Mouse (Mus musculus) megakaryocyte, embryonic 14.5 days (primary cell): ENCODE measurements around the gene Atf6b. TPM values are rescaled to one million over a fixed set of nuclear protein-coding genes. Genes with fewer than 3 reads are reported as not detected.

Experiments
- H3K27me3 ChIP-seq: replicated peaks from 2 replicates; pipeline ENCODE3; 2012; ENCODE audit warnings: inconsistent platforms
- H3K36me3 ChIP-seq: replicated peaks from 2 replicates; pipeline ENCODE3; 2012; ENCODE audit warnings: low read length, inconsistent platforms, mixed read lengths
- H3K4me1 ChIP-seq: 2 replicates; pipeline ENCODE4 v1.6.1; 2012; ENCODE audit warnings: inconsistent platforms
- H3K4me3 ChIP-seq: replicated peaks from 2 replicates; pipeline ENCODE3; 2012; ENCODE audit warnings: moderate library complexity, mild to moderate bottlenecking, inconsistent platforms
- H3K9me3 ChIP-seq: 2 replicates; pipeline ENCODE4 v1.6.1; 2012; ENCODE audit warnings: inconsistent platforms
- FLI1 ChIP-seq: IDR thresholded peaks from 2 replicates; pipeline ENCODE4 v1.6.1; 2012; ENCODE audit warnings: low read length, inconsistent platforms, mixed read lengths
- GATA1 ChIP-seq: IDR thresholded peaks from 3 replicates; pipeline ENCODE4 v1.6.1; 2012; ENCODE audit warnings: mixed read lengths, low read length, inconsistent platforms, borderline replicate concordance
- polyA plus RNA-seq: library from polyadenylated mRNA; stranded (reverse); fragments of >175 nt; gene quantifications from 2 replicates; pipeline ENCODE4 v1.2.3, GENCODE M21; 2012; ENCODE audit warnings: low replicate concordance; ENCODE audit not compliant: insufficient read depth

The Atf6b gene
- polyA plus RNA-seq, 1 experiment = 192 TPM

DNA sequence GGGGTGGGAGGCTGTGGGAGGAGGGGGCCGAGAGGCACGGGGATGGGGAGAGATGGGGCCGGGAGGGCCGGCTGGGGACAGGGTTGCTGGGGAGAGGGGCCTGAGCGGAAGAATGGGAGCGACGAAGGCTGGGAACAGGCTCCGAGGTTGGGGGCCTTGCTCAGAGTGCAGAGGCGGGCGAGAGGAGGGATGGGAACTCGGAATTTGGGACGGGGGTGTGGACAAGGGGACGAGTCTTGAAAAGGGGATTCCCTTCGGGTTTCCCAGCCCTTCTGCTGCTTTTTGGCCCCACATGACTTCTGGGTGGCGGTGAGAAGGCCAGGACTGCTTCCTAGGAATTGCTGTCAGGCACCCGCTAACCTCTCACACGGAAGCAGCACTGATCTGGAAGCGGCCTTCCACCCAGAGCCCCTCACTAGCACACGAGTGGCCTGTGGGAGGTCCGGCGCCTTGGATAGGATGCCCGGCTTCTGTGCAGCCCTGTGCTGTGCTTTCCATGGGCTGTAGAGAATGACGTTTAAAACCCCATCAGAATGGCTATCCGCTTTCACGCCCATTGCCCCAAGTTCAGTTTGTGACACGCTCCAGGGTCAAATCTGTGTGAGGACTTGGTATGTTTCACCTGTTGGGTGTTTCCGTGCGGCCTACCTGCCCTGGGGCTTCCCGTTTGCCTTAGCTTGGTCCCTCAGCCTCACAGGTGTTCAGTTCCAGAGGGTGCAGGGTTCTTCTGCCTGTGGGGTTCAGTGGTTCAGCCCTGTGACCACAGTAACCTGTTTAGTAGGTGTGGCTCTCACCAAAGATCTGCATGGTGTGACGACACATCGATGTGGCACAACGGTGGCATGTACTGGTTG, 40.5 kb upstream of the Atf6b start:
- H3K4me3 ChIP-seq = peak overlapping the region; percentile 99
- H3K27me3 ChIP-seq = no peaks in the 10 kb centered on the region
- H3K36me3 ChIP-seq = peaks cover 48% of the 10 kb centered on the region
- H3K4me1 ChIP-seq = peaks cover 73% of the 10 kb centered on the region
- no peak for TF ChIP-seq FLI1
- H3K9me3 ChIP-seq = no peaks in the 10 kb centered on the region

- Histone ChIP-seq H3K9me3 (no peaks in the 10 kb centered on the region), H3K27me3 (no peaks in the 10 kb centered on the region), H3K36me3 (peaks cover 54% of the 10 kb centered on the region), H3K4me3 (peak overlapping the region; percentile 8), H3K4me1 (peaks cover 58% of the 10 kb centered on the region)
- TF ChIP-seq FLI1 (no peak), GATA1 (no peak)
Observed at GRCm38 (mm10) chr17:34607997-34608396, 38.9 kb upstream of the Atf6b start.

DNA sequence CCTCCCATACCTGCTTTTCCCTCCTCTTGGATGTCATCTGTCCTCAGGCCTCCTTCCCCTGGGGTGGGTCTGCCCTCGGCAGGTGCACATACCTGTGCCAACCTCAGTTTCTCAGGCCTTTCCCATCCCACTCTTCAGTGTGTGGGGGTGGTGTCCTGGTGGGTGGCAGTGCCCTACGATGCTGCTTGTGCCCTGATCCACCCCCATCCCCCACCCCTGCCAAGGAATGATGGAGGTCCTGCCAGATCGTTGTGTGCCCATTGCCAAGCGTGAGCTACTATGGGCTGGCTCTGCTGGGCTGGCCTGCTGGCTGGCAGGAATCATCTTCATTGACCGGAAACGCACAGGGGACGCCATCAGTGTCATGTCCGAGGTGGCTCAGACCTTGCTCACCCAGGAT, 35.9 kb upstream of the Atf6b start:
- Histone ChIP-seq H3K4me3 (no peak overlapping the region), H3K4me1 (peaks cover 46% of the 10 kb centered on the region), H3K36me3 (peaks cover 85% of the 10 kb centered on the region), H3K9me3 (no peaks in the 10 kb centered on the region), H3K27me3 (no peaks in the 10 kb centered on the region)
- TF ChIP-seq GATA1 (no peak), FLI1 (no peak)

DNA sequence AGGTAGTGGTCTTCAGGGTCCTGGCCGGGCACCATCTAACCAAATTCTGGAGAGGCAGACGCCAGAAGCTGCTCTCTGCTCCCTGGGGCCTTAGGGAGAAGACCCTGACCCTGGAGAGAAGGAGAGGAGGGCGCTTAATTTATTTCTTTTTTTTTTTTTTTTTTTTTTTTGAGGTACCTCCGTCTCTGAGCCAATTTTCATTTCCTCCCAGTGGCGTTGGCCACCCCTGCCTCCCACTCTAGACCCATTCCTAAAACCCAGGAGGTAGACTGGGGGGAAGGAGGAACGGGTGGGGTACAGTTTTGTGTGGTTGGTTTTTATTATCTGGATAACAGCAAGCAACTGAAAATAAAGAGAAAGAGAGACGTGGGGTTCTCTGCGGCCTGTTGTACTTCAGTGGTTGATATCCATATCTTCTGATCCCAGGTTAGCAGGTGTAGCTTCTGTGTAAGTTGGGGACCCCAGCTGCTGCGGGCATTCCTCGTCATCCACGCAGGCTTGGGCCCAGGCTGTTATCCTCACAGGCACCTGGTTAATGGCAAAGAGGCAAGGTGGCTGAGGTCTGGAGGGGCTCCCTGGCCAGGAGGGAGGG, 33.8 kb upstream of the Atf6b start:
- Histone ChIP-seq H3K9me3 (no peaks in the 10 kb centered on the region), H3K4me3 (no peak overlapping the region), H3K4me1 (peaks cover 32% of the 10 kb centered on the region), H3K36me3 (peaks cover 90% of the 10 kb centered on the region), H3K27me3 (no peaks in the 10 kb centered on the region)
- no peak for TF ChIP-seq FLI1

DNA sequence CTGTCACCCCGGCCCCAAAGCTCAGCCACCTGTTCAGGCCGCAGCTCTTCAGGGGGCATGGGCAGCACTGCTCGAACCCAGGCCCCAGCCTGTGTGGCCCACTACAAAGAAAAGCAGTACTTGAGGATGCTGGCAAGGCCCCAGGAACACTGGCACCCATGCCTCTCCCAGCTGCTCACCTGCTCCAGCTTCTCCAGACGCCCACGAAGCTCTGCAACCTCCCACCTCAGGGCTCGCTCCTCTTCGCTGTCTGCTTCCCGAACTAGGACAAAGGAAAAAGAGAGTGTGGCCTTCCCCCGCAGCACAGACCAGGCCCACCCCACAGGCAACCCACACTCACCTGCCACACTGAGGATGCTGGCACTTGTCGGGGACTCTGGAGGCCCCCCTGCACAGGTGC, 33.1 kb upstream of the Atf6b start:
- TF ChIP-seq FLI1 = no peak
- TF ChIP-seq GATA1 = no peak
- Histone ChIP-seq H3K4me3 (no peak overlapping the region), H3K36me3 (peaks cover 85% of the 10 kb centered on the region), H3K9me3 (no peaks in the 10 kb centered on the region), H3K4me1 (peaks cover 25% of the 10 kb centered on the region), H3K27me3 (no peaks in the 10 kb centered on the region)

DNA sequence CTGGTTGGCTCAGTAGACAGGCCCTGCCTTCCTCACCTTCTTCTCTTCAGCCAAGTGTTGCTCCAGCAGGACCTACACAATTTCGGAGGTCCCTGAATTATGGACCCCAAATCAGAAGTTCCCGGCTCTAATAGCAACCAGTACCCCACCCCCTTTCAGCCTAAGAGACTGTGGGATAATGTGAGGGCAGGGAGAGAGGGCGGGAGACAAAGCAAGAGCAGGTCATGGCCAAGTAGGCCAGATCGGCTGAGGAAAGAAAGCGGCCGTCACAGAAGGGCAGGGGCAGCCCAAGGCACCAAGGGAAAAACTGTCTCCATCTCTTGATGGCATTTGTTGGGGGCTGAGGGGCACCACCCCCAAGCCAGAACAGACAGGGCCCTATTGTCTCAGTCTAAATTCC, 31.1 kb upstream of the Atf6b start, which contains the start of gene Egfl8:
Gene Egfl8 (minus strand): TSS at position 101 of the 400 bp plus-strand sequence.
- Histone ChIP-seq H3K4me3 (no peak within 1 kb of the TSS), H3K4me1 (peaks cover 12% of the 10 kb centered on the region), H3K27me3 (no peaks in the 10 kb centered on the region), H3K36me3 (peaks cover 78% of the 10 kb centered on the region), H3K9me3 (no peaks in the 10 kb centered on the region)
- TF ChIP-seq FLI1 (no peak), GATA1 (no peak)

- no peaks in the 10 kb centered on the region for H3K9me3 ChIP-seq
- H3K4me1 ChIP-seq = peaks cover 11% of the 10 kb centered on the region
- H3K4me3 ChIP-seq = peak overlapping the region; percentile 3
- H3K36me3 ChIP-seq = peaks cover 74% of the 10 kb centered on the region
- no peaks in the 10 kb centered on the region for H3K27me3 ChIP-seq
- TF ChIP-seq GATA1 = no peak
- TF ChIP-seq FLI1 = no peak
Observed at GRCm38 (mm10) chr17:34618999-34619398, 27.9 kb upstream of the Atf6b start.

DNA sequence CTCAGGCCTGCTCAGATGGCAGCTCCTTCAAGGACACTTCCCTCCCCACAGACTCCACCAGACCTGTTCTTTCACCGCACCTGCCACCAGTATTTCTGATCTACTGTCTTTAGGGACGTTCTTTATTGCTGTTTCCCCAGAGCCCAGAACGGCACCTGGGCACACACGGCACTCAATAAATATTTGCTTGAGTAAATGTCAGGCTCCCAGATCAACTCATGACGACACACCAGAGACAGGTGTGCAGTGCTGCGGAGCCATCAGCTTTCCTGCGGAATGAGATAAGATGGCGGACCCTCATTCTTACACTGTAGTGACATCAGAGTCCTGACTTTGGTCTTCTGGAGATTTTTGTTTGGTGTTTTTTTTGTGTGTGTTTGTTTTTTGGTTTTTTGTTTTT, 25.9 kb upstream of the Atf6b start:
- H3K27me3 ChIP-seq = no peaks in the 10 kb centered on the region
- H3K4me1 ChIP-seq = peaks cover 14% of the 10 kb centered on the region
- H3K36me3 ChIP-seq = peaks cover 67% of the 10 kb centered on the region
- TF ChIP-seq GATA1 (no peak), FLI1 (no peak)
- no peaks in the 10 kb centered on the region for H3K9me3 ChIP-seq
- H3K4me3 ChIP-seq = no peak overlapping the region

DNA sequence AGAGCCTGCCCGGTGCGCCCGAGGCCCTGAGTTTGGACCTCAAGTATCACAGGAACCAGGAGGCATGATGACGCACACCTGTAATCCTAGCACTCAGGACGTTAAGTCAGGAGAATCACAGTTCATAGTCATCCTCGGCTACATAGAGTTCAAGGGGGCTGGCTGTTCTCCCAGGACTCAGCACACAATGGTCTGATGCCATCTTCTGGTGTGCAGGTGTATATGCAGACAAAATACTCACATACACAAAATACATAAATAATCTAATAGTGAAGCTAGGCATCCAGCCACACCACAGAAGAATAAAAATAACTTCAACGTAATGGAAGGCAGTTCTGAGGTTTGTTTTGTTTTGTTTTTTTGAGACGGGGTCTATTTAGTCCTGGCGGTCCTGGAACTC, 23.8 kb upstream of the Atf6b start:
- peaks cover 53% of the 10 kb centered on the region for H3K36me3 ChIP-seq
- H3K27me3 ChIP-seq = peaks cover 8% of the 10 kb centered on the region
- TF ChIP-seq GATA1 (no peak), FLI1 (no peak)
- no peak overlapping the region for H3K4me3 ChIP-seq
- H3K4me1 ChIP-seq = peaks cover 28% of the 10 kb centered on the region
- no peaks in the 10 kb centered on the region for H3K9me3 ChIP-seq

GRCm38 (mm10) chr17:34624981-34625380, 22.0 kb upstream of the Atf6b start:
- H3K27me3 ChIP-seq = peaks cover 26% of the 10 kb centered on the region
- TF ChIP-seq FLI1 = no peak
- TF ChIP-seq GATA1 = no peak
- H3K4me3 ChIP-seq = no peak overlapping the region
- peaks cover 47% of the 10 kb centered on the region for H3K36me3 ChIP-seq
- no peaks in the 10 kb centered on the region for H3K9me3 ChIP-seq
- peaks cover 38% of the 10 kb centered on the region for H3K4me1 ChIP-seq
